Mouse (Mus musculus) CH12.LX (cell line): ENCODE data around the gene Fam234b.

Experiments
- CHD2 ChIP-seq: IDR thresholded peaks from 2 replicates; pipeline ENCODE4 v1.6.1; 2011; ENCODE audit warnings: low read length, improper control_type of control experiment
- CTCF ChIP-seq, 2 experiments: IDR thresholded peaks in 1 of 2; conservative IDR thresholded peaks in 1 of 2; 2 replicates each; pipeline ENCODE4 v1.5.1; 2011 to 2012; ENCODE audit warnings: low read depth in 2 of 2, low read length in 2 of 2, improper control_type of control experiment in 1 of 2, inconsistent platforms in 1 of 2, mild to moderate bottlenecking in 1 of 2, moderate library complexity in 1 of 2
- EP300 ChIP-seq: IDR thresholded peaks from 2 replicates; pipeline ENCODE4 v1.6.1; 2011; ENCODE audit warnings: low read length, improper control_type of control experiment
- MAFK ChIP-seq: IDR thresholded peaks from 2 replicates; pipeline ENCODE4 v1.6.1; 2011; ENCODE audit warnings: low read length, improper control_type of control experiment; ENCODE audit not compliant: insufficient replicate concordance
- MAX ChIP-seq: IDR thresholded peaks from 2 replicates; pipeline ENCODE4 v1.6.1; 2011; ENCODE audit warnings: low read length, improper control_type of control experiment
- MEF2A ChIP-seq: IDR thresholded peaks from 2 replicates; pipeline ENCODE4 v1.6.1; 2014; ENCODE audit warnings: low read depth, mild to moderate bottlenecking, inconsistent platforms, low read length, improper control_type of control experiment, borderline replicate concordance
- MXI1 ChIP-seq: IDR thresholded peaks from 2 replicates; pipeline ENCODE4 v1.6.1; 2011; ENCODE audit warnings: mild to moderate bottlenecking, low read depth, low read length, improper control_type of control experiment
- MYC ChIP-seq: IDR thresholded peaks from 2 replicates; pipeline ENCODE4 v1.6.1; 2011; ENCODE audit warnings: low read depth, mild to moderate bottlenecking, improper control_type of control experiment, low read length
- POLR2A ChIP-seq: IDR thresholded peaks from 2 replicates; pipeline ENCODE4 v1.6.1; 2011; ENCODE audit warnings: low read depth, mild to moderate bottlenecking, improper control_type of control experiment, low read length
- SMC3 ChIP-seq: IDR thresholded peaks from 2 replicates; pipeline ENCODE4 v1.6.1; 2011; ENCODE audit warnings: low read depth, low read length, improper control_type of control experiment
- USF1 ChIP-seq: IDR thresholded peaks from 2 replicates; pipeline ENCODE4 v1.6.1; 2014; ENCODE audit warnings: low read depth, mild to moderate bottlenecking, inconsistent platforms, low read length, improper control_type of control experiment
- ZKSCAN1 ChIP-seq: IDR thresholded peaks from 2 replicates; pipeline ENCODE4 v1.6.1; 2012; ENCODE audit warnings: low read depth, inconsistent platforms, low read length, improper control_type of control experiment, borderline replicate concordance

DNA sequence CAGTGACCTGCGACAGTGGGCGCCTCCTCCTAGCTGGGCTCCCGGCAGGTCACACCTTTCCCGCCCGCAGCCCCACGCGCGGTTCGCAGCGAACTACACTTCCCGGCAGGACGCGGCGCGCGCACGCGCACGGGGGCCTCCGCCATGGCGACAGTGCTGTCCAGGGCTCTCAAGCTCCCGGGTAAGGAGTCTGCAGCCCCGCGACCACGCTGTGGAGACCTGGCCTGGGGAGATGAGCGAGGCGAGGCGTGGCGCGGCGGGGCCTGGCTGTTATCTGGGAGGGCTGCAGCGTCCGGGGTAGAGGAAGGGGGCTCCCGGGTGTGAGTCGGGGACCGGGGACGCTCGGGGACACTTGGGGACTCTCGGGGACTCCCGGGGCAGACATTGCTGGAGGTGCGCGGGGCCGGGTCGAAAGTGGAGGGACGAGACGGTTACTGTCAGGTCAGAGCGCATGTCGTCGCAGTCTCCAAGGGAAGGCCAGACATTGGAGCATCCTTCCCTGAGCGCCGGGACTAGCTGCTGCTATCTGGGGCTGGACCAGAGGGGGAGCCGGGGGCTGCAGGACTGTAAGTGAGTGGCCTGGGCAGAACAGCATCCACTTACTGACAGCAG, at the start of gene Fam234b, which contains the start of gene Hebp1:
- TF ChIP-seq CTCF (conservative IDR thresholded peaks at IDR 0.05 in 1 of 2, IDR thresholded peaks at IDR 0.05 in 1 of 2; ENCODE audit: low read depth in 2 of 2, low read length in 2 of 2) (no peak), USF1 (no peak), MAX (no peak), EP300 (no peak), CHD2 (no peak), ZKSCAN1 (no peak), MEF2A (no peak), POLR2A (no peak), MYC (no peak), MXI1 (no peak), MAFK (no peak), SMC3 (no peak)
